Mouse (Mus musculus) liver, adult 2 months (tissue): ENCODE results near the gene Spata31d1d.

Source experiments
- CTCF ChIP-seq: fragments of 200-500 bp; IDR thresholded peaks from 2 replicates; pipeline ENCODE4 v1.5.1; 2011; ENCODE audit warnings: low read depth, low read length, control low read depth
- POLR2A ChIP-seq: fragments of 200-500 bp; IDR thresholded peaks from 2 replicates; pipeline ENCODE4 v1.6.1; 2011; ENCODE audit warnings: low read length, control low read depth; ENCODE audit not compliant: insufficient read depth; ENCODE audit errors: extremely low read depth

DNA sequence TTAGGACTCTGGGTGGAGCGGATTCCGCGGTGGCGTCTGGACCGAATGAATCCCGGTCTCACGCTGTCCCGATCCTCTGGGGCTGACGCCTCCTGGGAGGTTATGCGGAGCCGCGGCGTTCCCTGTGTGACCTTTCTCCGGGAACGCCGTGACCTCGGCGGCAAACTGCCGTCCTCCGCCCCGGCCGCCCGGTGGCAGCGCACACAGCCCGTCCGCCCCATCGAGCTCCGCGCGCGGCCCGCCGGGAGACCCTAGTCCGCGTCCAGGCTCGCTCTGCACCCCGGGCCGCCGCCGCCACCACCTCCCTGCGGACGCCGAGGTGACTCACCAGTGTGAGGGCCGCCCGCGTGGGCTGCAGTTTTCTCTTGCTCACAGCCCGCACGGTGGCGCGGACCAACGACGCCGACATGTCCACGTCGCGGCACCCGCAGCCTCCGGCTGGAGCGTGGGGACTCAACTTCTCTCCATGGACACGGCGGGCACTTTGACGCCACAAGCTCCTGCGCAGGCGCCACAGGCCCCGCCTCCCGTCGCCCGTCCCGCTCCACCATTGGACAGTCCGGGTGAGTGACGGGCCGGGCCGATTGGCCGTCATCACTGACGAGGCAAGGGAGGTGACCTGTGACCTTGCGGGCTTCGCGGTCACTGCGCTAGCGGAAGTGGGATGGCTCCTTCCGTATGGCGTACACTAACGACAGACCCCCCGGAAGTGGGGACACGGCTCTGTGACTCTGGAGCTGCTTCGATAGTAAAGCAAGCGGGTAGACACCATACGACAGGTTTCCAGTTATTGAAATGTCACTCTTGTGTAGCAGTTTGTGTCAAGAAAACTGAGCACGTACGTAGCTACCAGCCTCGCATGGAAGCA, 38.0 kb upstream of the Spata31d1d start, which contains the start of gene Isca1:
- TF ChIP-seq POLR2A (peak; percentile 83), CTCF (no peak)
